Mouse (Mus musculus) liver, embryonic 15.5 days (tissue): ENCODE data around the gene Nr1i3. TPM values are rescaled to one million over a fixed set of nuclear protein-coding genes. Genes with fewer than 3 reads are reported as not detected.

Experiments
- ATAC-seq: fragments of 200-750 bp; cut with Nextera tagmentation; 2 replicates; pipeline ENCODE4 v1.8.0; 2017; ENCODE audit warnings: moderate number of reproducible peaks, mild to moderate bottlenecking, moderate library complexity; ENCODE audit not compliant: insufficient read depth
- H3K27ac ChIP-seq: fragments of 300-500 bp; sonication (generic); replicated peaks from 2 replicates; pipeline ENCODE4 v1.5.1; 2015; ENCODE audit warnings: mild to moderate bottlenecking, inconsistent platforms
- H3K27me3 ChIP-seq: fragments of 300-500 bp; sonication (generic); 2 replicates; pipeline ENCODE4 v1.6.1; 2015; ENCODE audit warnings: mild to moderate bottlenecking, inconsistent platforms
- H3K36me3 ChIP-seq: fragments of 300-500 bp; sonication (generic); replicated peaks from 2 replicates; pipeline ENCODE4 v1.6.1; 2015; ENCODE audit warnings: moderate library complexity, mild to moderate bottlenecking, inconsistent platforms
- H3K4me1 ChIP-seq: fragments of 300-500 bp; sonication (generic); replicated peaks from 2 replicates; pipeline ENCODE4 v1.6.1; 2015; ENCODE audit warnings: inconsistent platforms
- H3K4me2 ChIP-seq: fragments of 300-500 bp; sonication (generic); 2 replicates; pipeline ENCODE4 v1.6.1; 2015; ENCODE audit warnings: moderate library complexity, mild to moderate bottlenecking, inconsistent platforms
- H3K4me3 ChIP-seq: fragments of 300-500 bp; sonication (generic); replicated peaks from 2 replicates; pipeline ENCODE4 v1.5.1; 2015; ENCODE audit warnings: mild to moderate bottlenecking, inconsistent platforms
- H3K9ac ChIP-seq: fragments of 300-500 bp; sonication (generic); 2 replicates; pipeline ENCODE4 v1.6.1; 2015; ENCODE audit warnings: moderate library complexity, mild to moderate bottlenecking, inconsistent platforms
- H3K9me3 ChIP-seq: fragments of 300-500 bp; sonication (generic); replicated peaks from 2 replicates; pipeline ENCODE4 v1.6.1; 2016; ENCODE audit warnings: inconsistent platforms
- WGBS: fragments of 180-500 bp; shearing (Covaris S2); methylation state at CpG from one replicate; pipeline ENCODE4 v1.1.7; 2015; ENCODE audit warnings: mixed read lengths; ENCODE audit not compliant: insufficient replicate concordance; 5-methylcytosine and 5-hydroxymethylcytosine counted together
- polyA plus RNA-seq: library from polyadenylated mRNA; unstranded; fragments of >200 nt; fragmentation: Nextera tagmentation; extraction: Ambion mirVana; gene quantifications from 2 replicates; pipeline ENCODE4 v1.2.1, GENCODE M21; 2015

The Nr1i3 gene
- polyA plus RNA-seq, 1 experiment from 2014 or later = 1.1 TPM

GRCm38 (mm10) chr1:171222238-171223155 is 8.7 kb downstream of the Nr1i3 start, which contains the start of gene Tomm40l:
Gene Tomm40l, minus strand, starts transcription at chr1:171222514.
- Histone ChIP-seq H3K9ac (peak within 1 kb of the TSS; percentile 59), H3K4me2 (peak within 1 kb of the TSS; percentile 90), H3K4me1 (peaks cover 25% of the 10 kb centered on the region), H3K36me3 (peaks cover 26% of the 10 kb centered on the region), H3K27ac (peak within 1 kb of the TSS; percentile 87), H3K4me3 (peak within 1 kb of the TSS; percentile 69), H3K9me3 (no peaks in the 10 kb centered on the region), H3K27me3 (no peaks in the 10 kb centered on the region)
- ATAC-seq = peak; percentile 93
- WGBS = 2% methylated on average over 28 of the region's 28 CpGs

- Histone ChIP-seq H3K36me3 (peaks cover 21% of the 10 kb centered on the region), H3K27me3 (no peaks in the 10 kb centered on the region), H3K9me3 (no peaks in the 10 kb centered on the region), H3K27ac (peak overlapping the region; percentile 87), H3K9ac (peak overlapping the region; percentile 59), H3K4me1 (peaks cover 25% of the 10 kb centered on the region), H3K4me2 (peak overlapping the region; percentile 90), H3K4me3 (peak overlapping the region; percentile 69)
- ATAC-seq = no peak
- 54% methylated on average over 6 of the region's 6 CpGs for WGBS
Observed at GRCm38 (mm10) chr1:171223168-171223567, 9.4 kb downstream of the Nr1i3 start.

GRCm38 (mm10) chr1:171223796-171224195 is 10.0 kb downstream of the Nr1i3 start:
- no peaks in the 10 kb centered on the region for H3K9me3 ChIP-seq
- H3K27ac ChIP-seq = peak overlapping the region; percentile 87
- peak; percentile 21 for ATAC-seq
- no peaks in the 10 kb centered on the region for H3K27me3 ChIP-seq
- peaks cover 25% of the 10 kb centered on the region for H3K4me1 ChIP-seq
- no peak overlapping the region; the same call in 1 of the 2 replicates for H3K4me2 ChIP-seq
- no peak overlapping the region for H3K9ac ChIP-seq
- no peak overlapping the region for H3K4me3 ChIP-seq
- 79% methylated on average over 2 of the region's 2 CpGs for WGBS
- H3K36me3 ChIP-seq = peaks cover 17% of the 10 kb centered on the region

- H3K4me1 ChIP-seq = peaks cover 25% of the 10 kb centered on the region
- peak within 1 kb of the TSS; percentile 44 for H3K4me3 ChIP-seq
- 0 out of 2 replicates have a peak within 1 kb of the TSS, but pooled peaks have one; percentile 25 for H3K9ac ChIP-seq
- 0 out of 2 replicates have a peak, but pooled peaks cover 7% of the 10 kb centered on the region for H3K36me3 ChIP-seq
- H3K9me3 ChIP-seq = no peaks in the 10 kb centered on the region
- peak within 1 kb of the TSS; percentile 44 for H3K4me2 ChIP-seq
- 64% methylated on average over 5 of the region's 5 CpGs for WGBS
- H3K27ac ChIP-seq = peak within 1 kb of the TSS; percentile 87
- no peaks in the 10 kb centered on the region for H3K27me3 ChIP-seq
- 0 out of 2 replicates have a peak, but pooled peaks have one; percentile 4 for ATAC-seq
Observed at GRCm38 (mm10) chr1:171224857-171225256, 11.1 kb downstream of the Nr1i3 start, which contains the start of gene Apoa2. Gene Apoa2, plus strand, starts transcription at chr1:171225054.

GRCm38 (mm10) chr1:171226780-171227179 is 13.0 kb downstream of the Nr1i3 start:
- H3K27ac ChIP-seq = no peak overlapping the region; the same call in 1 of the 2 replicates
- WGBS = 43% methylated on average over 4 of the region's 4 CpGs
- no peaks in the 10 kb centered on the region for H3K9me3 ChIP-seq
- H3K9ac ChIP-seq = peak overlapping the region; percentile 25; the same call in 1 of the 2 replicates
- no peaks in the 10 kb centered on the region for H3K36me3 ChIP-seq
- no peak for ATAC-seq
- H3K27me3 ChIP-seq = no peaks in the 10 kb centered on the region
- peak overlapping the region; percentile 41 for H3K4me2 ChIP-seq
- H3K4me3 ChIP-seq = peak overlapping the region; percentile 44
- H3K4me1 ChIP-seq = peaks cover 12% of the 10 kb centered on the region

GRCm38 (mm10) chr1:171227879-171228278 is 14.1 kb downstream of the Nr1i3 start:
- no peak for ATAC-seq
- no peaks in the 10 kb centered on the region for H3K36me3 ChIP-seq
- no peaks in the 10 kb centered on the region for H3K9me3 ChIP-seq
- no peak overlapping the region for H3K9ac ChIP-seq
- H3K27ac ChIP-seq = no peak overlapping the region
- H3K4me2 ChIP-seq = no peak overlapping the region
- no peaks in the 10 kb centered on the region for H3K27me3 ChIP-seq
- H3K4me3 ChIP-seq = no peak overlapping the region
- 19% methylated on average over 1 of the region's 1 CpGs for WGBS
- peaks cover 16% of the 10 kb centered on the region for H3K4me1 ChIP-seq

GRCm38 (mm10) chr1:171229750-171230149 is 16.0 kb downstream of the Nr1i3 start:
- no peak for ATAC-seq
- 64% methylated on average over 6 of the region's 6 CpGs for WGBS
- Histone ChIP-seq H3K9ac (no peak overlapping the region), H3K27ac (no peak overlapping the region), H3K4me2 (no peak overlapping the region), H3K27me3 (no peaks in the 10 kb centered on the region), H3K4me3 (no peak overlapping the region), H3K9me3 (no peaks in the 10 kb centered on the region), H3K36me3 (peaks cover 11% of the 10 kb centered on the region), H3K4me1 (peaks cover 30% of the 10 kb centered on the region)

GRCm38 (mm10) chr1:171230215-171230614 is 16.4 kb downstream of the Nr1i3 start:
- H3K4me3 ChIP-seq = no peak overlapping the region
- H3K36me3 ChIP-seq = peaks cover 15% of the 10 kb centered on the region
- H3K9me3 ChIP-seq = no peaks in the 10 kb centered on the region
- no peak overlapping the region for H3K4me2 ChIP-seq
- no peak overlapping the region for H3K9ac ChIP-seq
- 75% methylated on average over 3 of the region's 3 CpGs for WGBS
- H3K27ac ChIP-seq = no peak overlapping the region
- ATAC-seq = no peak
- H3K27me3 ChIP-seq = no peaks in the 10 kb centered on the region
- H3K4me1 ChIP-seq = peaks cover 35% of the 10 kb centered on the region

- Histone ChIP-seq H3K36me3 (peaks cover 30% of the 10 kb centered on the region), H3K9ac (no peak overlapping the region), H3K4me2 (peak overlapping the region; percentile 27), H3K4me1 (peaks cover 39% of the 10 kb centered on the region), H3K27ac (no peak overlapping the region), H3K4me3 (peak overlapping the region; percentile 43), H3K27me3 (no peaks in the 10 kb centered on the region), H3K9me3 (no peaks in the 10 kb centered on the region)
- 26% methylated on average over 4 of the region's 4 CpGs for WGBS
- ATAC-seq = no peak
Observed at GRCm38 (mm10) chr1:171231844-171232243, 18.1 kb downstream of the Nr1i3 start.

GRCm38 (mm10) chr1:171232348-171232747 is 18.6 kb downstream of the Nr1i3 start:
- Histone ChIP-seq H3K9ac (no peak overlapping the region), H3K4me3 (peak overlapping the region; percentile 43), H3K4me2 (peak overlapping the region; percentile 27), H3K9me3 (no peaks in the 10 kb centered on the region), H3K27me3 (no peaks in the 10 kb centered on the region), H3K36me3 (peaks cover 35% of the 10 kb centered on the region), H3K27ac (peak overlapping the region; percentile 74; the same call in 1 of the 2 replicates), H3K4me1 (peaks cover 39% of the 10 kb centered on the region)
- no peak for ATAC-seq
- WGBS = 42% methylated on average over 5 of the region's 5 CpGs
